Mouse (Mus musculus) forebrain, embryonic 11.5 days (tissue): ENCODE measurements around the gene Ppdpf. TPM values are rescaled to one million over a fixed set of nuclear protein-coding genes. Genes with fewer than 3 reads are reported as not detected.

ENCODE experiments used
- ATAC-seq: fragments of 200-750 bp; cut with Nextera tagmentation; replicated peaks from 2 replicates; pipeline ENCODE4 v1.8.0; 2017; ENCODE audit warnings: moderate TSS enrichment; ENCODE audit not compliant: low FRiP score
- DNase-seq: peaks from one replicate; pipeline ENCODE4 v3.0.0-alpha.2; 2017; ENCODE audit warnings: low spot score
- H3K27ac ChIP-seq: fragments of 300-500 bp; sonication (generic); 2 replicates; pipeline ENCODE4 v1.5.1; 2014; ENCODE audit warnings: low read depth, low read length
- H3K27me3 ChIP-seq: fragments of 300-500 bp; sonication (generic); 2 replicates; pipeline ENCODE4 v1.6.1; 2014; ENCODE audit warnings: mild to moderate bottlenecking, low read length, mixed read lengths; ENCODE audit not compliant: control insufficient read depth, insufficient read depth
- H3K36me3 ChIP-seq: fragments of 300-500 bp; sonication (generic); 2 replicates; pipeline ENCODE4 v1.6.1; 2014; ENCODE audit warnings: mild to moderate bottlenecking, low read length, moderate library complexity, mixed read lengths; ENCODE audit not compliant: control insufficient read depth, insufficient read depth
- H3K4me1 ChIP-seq: fragments of 300-500 bp; sonication (generic); replicated peaks from 2 replicates; pipeline ENCODE4 v1.6.1; 2014; ENCODE audit warnings: low read length, mixed read lengths; ENCODE audit not compliant: control insufficient read depth, insufficient read depth
- H3K4me2 ChIP-seq: fragments of 300-500 bp; sonication (generic); 2 replicates; pipeline ENCODE4 v1.6.1; 2014; ENCODE audit warnings: low read depth, mild to moderate bottlenecking, low read length, moderate library complexity, mixed read lengths; ENCODE audit not compliant: severe bottlenecking
- H3K4me3 ChIP-seq: fragments of 300-500 bp; sonication (generic); 2 replicates; pipeline ENCODE4 v1.5.1; 2014; ENCODE audit warnings: low read depth, low read length
- H3K9ac ChIP-seq: fragments of 300-500 bp; sonication (generic); 2 replicates; pipeline ENCODE4 v1.6.1; 2014; ENCODE audit warnings: low read length
- H3K9me3 ChIP-seq: fragments of 300-500 bp; sonication (generic); 2 replicates; pipeline ENCODE4 v1.6.1; 2016; ENCODE audit warnings: low read length, mixed read lengths; ENCODE audit not compliant: control insufficient read depth
- WGBS: fragments of 180-500 bp; shearing (Covaris S2); extraction: QIAGEN DNeasy Blood & Tissue Kit; methylation state at CpG from one replicate; pipeline ENCODE4 v1.1.7; 2014; 5-methylcytosine and 5-hydroxymethylcytosine counted together
- polyA plus RNA-seq: library from polyadenylated mRNA; unstranded; fragments of >200 nt; fragmentation: Nextera tagmentation; extraction: Ambion mirVana; gene quantifications from 2 replicates; pipeline ENCODE4 v1.2.1, GENCODE M21; 2014

Gene Ppdpf
- polyA plus RNA-seq, 1 experiment from 2014 or later, result 443 TPM

GRCm38 (mm10) chr2:181148318-181148955 lies 38.6 kb upstream of the Ppdpf start:
- Histone ChIP-seq H3K27ac (no peak overlapping the region), H3K4me1 (peaks cover 5% of the 10 kb centered on the region; the same call in 1 of the 2 replicates), H3K9ac (peak overlapping the region; percentile 59), H3K9me3 (no peaks in the 10 kb centered on the region), H3K4me3 (peak overlapping the region; percentile 47), H3K4me2 (peak overlapping the region; percentile 90), H3K27me3 (peaks cover 2% of the 10 kb centered on the region; the same call in 1 of the 2 replicates), H3K36me3 (no peaks in the 10 kb centered on the region)
- no peak for DNase-seq
- 0 out of 2 replicates have a peak, but pooled peaks have one; percentile 19 for ATAC-seq
- 17% methylated on average over 29 of the region's 31 CpGs for WGBS

- 80% methylated on average over 6 of the region's 6 CpGs for WGBS
Measured at GRCm38 (mm10) chr2:181150281-181150680, 36.8 kb upstream of the Ppdpf start.

GRCm38 (mm10) chr2:181152701-181153100 lies 34.3 kb upstream of the Ppdpf start:
- no peak overlapping the region for H3K4me2 ChIP-seq
- no peak overlapping the region for H3K9ac ChIP-seq
- 90% methylated on average over 17 of the region's 17 CpGs for WGBS
- DNase-seq (no peak), ATAC-seq (no peak)
- no peak overlapping the region for H3K27ac ChIP-seq
- H3K4me1 ChIP-seq, result peaks cover 7% of the 10 kb centered on the region; the same call in 1 of the 2 replicates
- H3K4me3 ChIP-seq, result no peak overlapping the region
- peaks cover 16% of the 10 kb centered on the region for H3K27me3 ChIP-seq
- no peaks in the 10 kb centered on the region for H3K36me3 ChIP-seq
- no peaks in the 10 kb centered on the region for H3K9me3 ChIP-seq

More at GRCm38 (mm10) chr2:181150281-181150680, 36.8 kb upstream of the Ppdpf start:
- H3K4me2 ChIP-seq, result no peak overlapping the region
- H3K9ac ChIP-seq, result no peak overlapping the region
- H3K4me1 ChIP-seq, result peaks cover 5% of the 10 kb centered on the region; the same call in 1 of the 2 replicates
- no peaks in the 10 kb centered on the region for H3K36me3 ChIP-seq
- DNase-seq (no peak), ATAC-seq (no peak)
- H3K9me3 ChIP-seq, result no peaks in the 10 kb centered on the region
- H3K27ac ChIP-seq, result no peak overlapping the region
- peaks cover 2% of the 10 kb centered on the region; the same call in 1 of the 2 replicates for H3K27me3 ChIP-seq
- no peak overlapping the region for H3K4me3 ChIP-seq

GRCm38 (mm10) chr2:181153131-181153530 lies 33.9 kb upstream of the Ppdpf start:
- H3K4me1 ChIP-seq, result peaks cover 5% of the 10 kb centered on the region; the same call in 1 of the 2 replicates
- H3K9me3 ChIP-seq, result no peaks in the 10 kb centered on the region
- ATAC-seq, result no peak
- no peaks in the 10 kb centered on the region for H3K36me3 ChIP-seq
- no peak overlapping the region for H3K4me3 ChIP-seq
- DNase-seq, result no peak
- H3K9ac ChIP-seq, result no peak overlapping the region
- H3K27me3 ChIP-seq, result peaks cover 16% of the 10 kb centered on the region
- WGBS, result 79% methylated on average over 1 of the region's 1 CpGs
- H3K27ac ChIP-seq, result no peak overlapping the region
- no peak overlapping the region for H3K4me2 ChIP-seq

- Histone ChIP-seq H3K4me3 (no peak overlapping the region), H3K4me2 (no peak overlapping the region), H3K36me3 (no peaks in the 10 kb centered on the region), H3K9ac (no peak overlapping the region), H3K9me3 (no peaks in the 10 kb centered on the region), H3K27me3 (peaks cover 16% of the 10 kb centered on the region), H3K4me1 (0 out of 2 replicates have a peak, but pooled peaks cover 2% of the 10 kb centered on the region), H3K27ac (no peak overlapping the region)
- DNase-seq, result peak; percentile 59
- ATAC-seq, result no peak
- WGBS, result 0% methylated on average over 1 of the region's 1 CpGs
Measured at GRCm38 (mm10) chr2:181153837-181154236, 33.2 kb upstream of the Ppdpf start.

GRCm38 (mm10) chr2:181154361-181154760 lies 32.7 kb upstream of the Ppdpf start:
- Histone ChIP-seq H3K4me3 (no peak overlapping the region), H3K9me3 (no peaks in the 10 kb centered on the region), H3K9ac (no peak overlapping the region), H3K27ac (no peak overlapping the region), H3K27me3 (peaks cover 16% of the 10 kb centered on the region), H3K36me3 (no peaks in the 10 kb centered on the region), H3K4me1 (peaks cover 2% of the 10 kb centered on the region; the same call in 1 of the 2 replicates), H3K4me2 (no peak overlapping the region)
- ATAC-seq, result no peak
- DNase-seq, result no peak
- 93% methylated on average over 3 of the region's 3 CpGs for WGBS

GRCm38 (mm10) chr2:181154831-181155415 lies 32.1 kb upstream of the Ppdpf start:
- H3K4me1 ChIP-seq, result peaks cover 8% of the 10 kb centered on the region; the same call in 1 of the 2 replicates

GRCm38 (mm10) chr2:181155801-181156200 lies 31.2 kb upstream of the Ppdpf start:
- Histone ChIP-seq H3K9me3 (no peaks in the 10 kb centered on the region), H3K27ac (no peak overlapping the region), H3K9ac (no peak overlapping the region), H3K4me1 (peaks cover 10% of the 10 kb centered on the region; the same call in 1 of the 2 replicates), H3K36me3 (no peaks in the 10 kb centered on the region), H3K4me2 (peak overlapping the region; percentile 61; the same call in 1 of the 2 replicates), H3K27me3 (peaks cover 16% of the 10 kb centered on the region), H3K4me3 (0 out of 2 replicates have a peak overlapping the region, but pooled peaks have one; percentile 32)
- ATAC-seq (no peak), DNase-seq (no peak)
- WGBS, result 63% methylated on average over 4 of the region's 4 CpGs

More at GRCm38 (mm10) chr2:181154831-181155415, 32.1 kb upstream of the Ppdpf start:
- WGBS, result 83% methylated on average over 8 of the region's 8 CpGs
- no peak for ATAC-seq
- Histone ChIP-seq H3K4me3 (no peak overlapping the region), H3K27ac (no peak overlapping the region), H3K9ac (no peak overlapping the region), H3K9me3 (no peaks in the 10 kb centered on the region), H3K36me3 (no peaks in the 10 kb centered on the region), H3K4me2 (no peak overlapping the region), H3K27me3 (peaks cover 16% of the 10 kb centered on the region)
- DNase-seq, result no peak
